Mouse (Mus musculus) hindbrain, embryonic 12.5 days (tissue): ENCODE data around the gene Tekt2. TPM values are rescaled to one million over a fixed set of nuclear protein-coding genes. Genes with fewer than 3 reads are reported as not detected.

ENCODE experiments used
- ATAC-seq: fragments of 200-750 bp; cut with Nextera tagmentation; 2 replicates; pipeline ENCODE4 v1.8.0; 2017; ENCODE audit warnings: moderate TSS enrichment; ENCODE audit not compliant: low FRiP score
- H3K27ac ChIP-seq: fragments of 300-500 bp; sonication (generic); 2 replicates; pipeline ENCODE4 v1.5.1; 2016; ENCODE audit warnings: mild to moderate bottlenecking
- H3K27me3 ChIP-seq: fragments of 300-500 bp; sonication (generic); 2 replicates; pipeline ENCODE4 v1.6.1; 2016; ENCODE audit warnings: mild to moderate bottlenecking
- H3K36me3 ChIP-seq: fragments of 300-500 bp; sonication (generic); 2 replicates; pipeline ENCODE4 v1.6.1; 2016; ENCODE audit warnings: mild to moderate bottlenecking
- H3K4me1 ChIP-seq: fragments of 300-500 bp; sonication (generic); 2 replicates; pipeline ENCODE4 v1.6.1; 2016
- H3K4me2 ChIP-seq: fragments of 300-500 bp; sonication (generic); replicated peaks from 2 replicates; pipeline ENCODE4 v1.6.1; 2016; ENCODE audit warnings: mild to moderate bottlenecking
- H3K4me3 ChIP-seq: fragments of 300-500 bp; sonication (generic); 2 replicates; pipeline ENCODE4 v1.5.1; 2016; ENCODE audit warnings: mild to moderate bottlenecking
- H3K9ac ChIP-seq: fragments of 300-500 bp; sonication (generic); 2 replicates; pipeline ENCODE4 v1.6.1; 2016; ENCODE audit warnings: mild to moderate bottlenecking, moderate library complexity
- H3K9me3 ChIP-seq: fragments of 300-500 bp; sonication (generic); replicated peaks from 2 replicates; pipeline ENCODE4 v1.6.1; 2016; ENCODE audit warnings: mild to moderate bottlenecking
- WGBS: fragments of 180-500 bp; shearing (Covaris S2); methylation state at CpG from one replicate; pipeline ENCODE4 v1.1.7; 2016; 5-methylcytosine and 5-hydroxymethylcytosine counted together
- polyA plus RNA-seq: library from polyadenylated mRNA; unstranded; fragments of >200 nt; fragmentation: Nextera tagmentation; extraction: Ambion mirVana; gene quantifications from 2 replicates; pipeline ENCODE4 v1.2.1, GENCODE M21; 2016

Gene Tekt2
- polyA plus RNA-seq: 6.3 and 6.7 TPM in 2 replicates

DNA sequence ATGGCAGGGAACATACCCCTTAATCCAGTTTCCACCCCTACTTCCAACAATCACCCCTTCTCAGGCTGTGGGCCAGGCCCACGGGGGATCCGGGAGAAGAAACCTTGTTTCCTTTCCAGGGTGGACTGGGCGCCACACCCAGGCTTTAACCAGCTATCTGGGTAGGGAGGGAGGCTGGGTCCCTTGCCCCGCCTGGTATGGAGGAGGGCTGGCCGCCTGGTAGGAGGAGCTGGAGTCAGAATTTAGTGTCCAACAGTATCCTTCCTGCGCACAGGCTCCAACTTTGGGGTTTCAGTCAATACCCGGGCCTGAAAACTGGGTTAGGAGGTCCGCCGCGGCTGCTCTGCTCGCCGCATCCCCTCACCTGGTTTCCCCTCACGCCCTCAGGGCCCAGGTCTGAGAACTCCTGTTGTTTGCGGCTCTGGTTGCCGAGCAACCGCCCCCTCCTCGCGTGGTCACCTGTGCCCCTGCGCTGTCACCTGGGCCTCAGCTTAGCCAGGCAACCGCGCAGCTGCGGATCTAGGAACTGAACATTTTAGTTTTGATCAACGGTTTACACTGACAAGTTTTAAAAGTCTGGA is at the start of gene Tekt2:
Gene Tekt2 (minus strand): TSS at position 408 of the 581 bp plus-strand sequence.
- Histone ChIP-seq H3K9ac (no peak within 1 kb of the TSS), H3K9me3 (no peaks in the 10 kb centered on the region), H3K4me1 (peaks cover 13% of the 10 kb centered on the region), H3K36me3 (no peaks in the 10 kb centered on the region), H3K4me2 (peak within 1 kb of the TSS; percentile 31), H3K4me3 (no peak within 1 kb of the TSS), H3K27me3 (peaks cover 33% of the 10 kb centered on the region), H3K27ac (no peak within 1 kb of the TSS)
- WGBS: 10% methylated on average over 23 of the region's 23 CpGs
- ATAC-seq: no peak

DNA sequence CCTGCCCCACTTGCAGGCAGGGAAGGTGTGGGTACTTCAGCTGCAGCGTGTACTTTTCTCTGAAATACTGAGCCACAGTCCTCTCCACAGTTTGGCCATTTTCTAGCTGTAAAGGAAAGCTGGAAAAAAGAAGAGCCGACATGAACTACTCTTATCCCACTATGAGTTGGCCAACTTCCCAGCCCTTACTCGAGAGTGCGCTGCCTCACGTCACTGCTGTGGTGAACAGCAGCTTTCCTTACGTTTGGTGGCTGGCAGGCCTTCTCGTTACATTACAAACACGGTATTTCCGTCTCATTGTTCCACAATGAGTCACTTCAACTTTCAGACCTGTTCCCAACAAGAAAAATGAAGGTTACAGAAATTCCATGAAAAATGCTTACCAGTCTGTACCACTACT is 46.0 kb upstream of the Tekt2 start:
- H3K9ac ChIP-seq: no peak overlapping the region
- H3K9me3 ChIP-seq: no peaks in the 10 kb centered on the region
- H3K4me2 ChIP-seq: no peak overlapping the region

GRCm38 (mm10) chr4:126360069-126360468 is 34.6 kb upstream of the Tekt2 start:
- no peaks in the 10 kb centered on the region for H3K4me1 ChIP-seq
- H3K27me3 ChIP-seq: no peaks in the 10 kb centered on the region
- ATAC-seq: no peak
- H3K9ac ChIP-seq: no peak overlapping the region
- WGBS: 98% methylated on average over 1 of the region's 1 CpGs
- no peak overlapping the region for H3K4me2 ChIP-seq
- peaks cover 46% of the 10 kb centered on the region for H3K36me3 ChIP-seq
- no peak overlapping the region for H3K27ac ChIP-seq
- H3K9me3 ChIP-seq: no peaks in the 10 kb centered on the region
- H3K4me3 ChIP-seq: no peak overlapping the region

More for the DNA sequence above, 46.0 kb upstream of the Tekt2 start:
- ATAC-seq: no peak
- H3K4me3 ChIP-seq: no peak overlapping the region
- WGBS: 95% methylated on average over 9 of the region's 9 CpGs
- H3K27me3 ChIP-seq: no peaks in the 10 kb centered on the region
- H3K27ac ChIP-seq: no peak overlapping the region
- H3K4me1 ChIP-seq: no peaks in the 10 kb centered on the region
- peaks cover 21% of the 10 kb centered on the region for H3K36me3 ChIP-seq

DNA sequence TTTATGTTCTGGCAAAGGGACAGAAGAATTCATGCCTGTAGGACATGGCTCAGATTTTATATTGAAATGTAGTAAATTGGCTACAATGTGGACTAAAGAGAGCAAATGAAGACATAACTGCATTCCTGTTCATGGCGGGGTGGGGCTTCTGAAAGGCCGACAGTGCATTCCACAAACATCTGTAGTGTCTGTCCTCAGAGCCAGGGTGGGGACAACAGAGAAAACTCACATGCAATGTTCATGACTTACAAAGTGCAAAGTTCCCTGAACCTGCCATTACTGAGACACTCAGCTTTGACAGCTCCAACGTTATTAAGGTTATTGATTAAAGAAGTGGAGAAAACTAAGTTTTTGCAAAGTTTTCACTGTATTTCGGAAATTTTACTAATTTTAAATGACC is 18.0 kb upstream of the Tekt2 start:
- H3K4me3 ChIP-seq: no peak overlapping the region
- no peaks in the 10 kb centered on the region for H3K4me1 ChIP-seq
- no peak overlapping the region for H3K9ac ChIP-seq
- 76% methylated on average over 4 of the region's 4 CpGs for WGBS
- no peak overlapping the region for H3K4me2 ChIP-seq
- no peaks in the 10 kb centered on the region for H3K27me3 ChIP-seq
- H3K36me3 ChIP-seq: peaks cover 20% of the 10 kb centered on the region
- H3K9me3 ChIP-seq: no peaks in the 10 kb centered on the region
- no peak for ATAC-seq
- H3K27ac ChIP-seq: no peak overlapping the region

DNA sequence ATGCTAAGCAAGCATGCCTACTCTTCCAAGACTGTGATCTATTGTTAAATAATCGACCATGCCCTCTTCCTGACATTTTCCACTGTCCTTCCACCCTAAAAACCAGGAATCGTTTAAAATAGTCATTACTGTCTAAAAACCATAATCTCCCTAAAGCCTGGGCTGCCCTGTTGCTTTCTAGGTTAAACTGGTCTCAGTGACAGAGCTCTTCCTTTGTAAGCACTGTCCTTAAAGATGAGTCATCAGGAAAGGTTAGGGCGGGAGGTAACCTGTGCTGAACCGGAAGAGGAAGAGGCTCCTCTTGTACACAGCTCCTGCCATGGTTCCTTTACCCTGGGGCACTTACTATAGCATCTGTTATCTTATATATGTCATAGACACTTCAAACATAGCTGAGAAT is 14.0 kb upstream of the Tekt2 start:
- Histone ChIP-seq H3K4me2 (no peak overlapping the region), H3K27me3 (no peaks in the 10 kb centered on the region), H3K4me1 (no peaks in the 10 kb centered on the region), H3K9me3 (no peaks in the 10 kb centered on the region), H3K36me3 (no peaks in the 10 kb centered on the region), H3K4me3 (no peak overlapping the region), H3K27ac (no peak overlapping the region), H3K9ac (no peak overlapping the region)
- no peak for ATAC-seq
- 59% methylated on average over 4 of the region's 4 CpGs for WGBS

GRCm38 (mm10) chr4:126332358-126332757 is 6.9 kb upstream of the Tekt2 start:
- Histone ChIP-seq H3K4me1 (no peaks in the 10 kb centered on the region), H3K27me3 (no peaks in the 10 kb centered on the region), H3K9ac (no peak overlapping the region), H3K27ac (no peak overlapping the region), H3K4me2 (no peak overlapping the region), H3K4me3 (no peak overlapping the region), H3K9me3 (no peaks in the 10 kb centered on the region), H3K36me3 (0 out of 2 replicates have a peak, but pooled peaks cover 3% of the 10 kb centered on the region)
- 47% methylated on average over 3 of the region's 3 CpGs for WGBS
- ATAC-seq: no peak

DNA sequence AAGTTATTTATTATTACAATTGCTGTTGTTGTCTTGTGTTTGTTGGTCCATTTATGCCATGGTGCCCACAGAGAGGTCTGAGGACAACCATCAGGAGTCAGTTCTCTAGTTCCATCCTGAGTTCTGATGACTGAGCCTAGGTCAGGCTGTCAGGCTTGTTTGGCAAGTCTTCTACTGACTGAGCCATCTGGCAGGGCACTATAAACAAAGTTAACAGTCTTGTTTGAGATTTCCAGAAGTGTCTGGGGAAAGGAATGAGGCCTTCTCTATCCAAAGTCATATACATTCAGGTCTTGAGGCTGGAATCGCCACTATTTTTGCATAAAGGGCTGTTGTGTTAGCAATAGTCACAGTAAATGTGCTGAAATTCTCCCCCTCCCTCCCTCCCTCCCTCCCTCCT is 6.3 kb upstream of the Tekt2 start:
- H3K4me1 ChIP-seq: no peaks in the 10 kb centered on the region
- H3K9ac ChIP-seq: no peak overlapping the region
- H3K27me3 ChIP-seq: no peaks in the 10 kb centered on the region
- 0 out of 2 replicates have a peak, but pooled peaks cover 3% of the 10 kb centered on the region for H3K36me3 ChIP-seq
- ATAC-seq: no peak
- 100% methylated on average over 1 of the region's 1 CpGs for WGBS
- H3K27ac ChIP-seq: no peak overlapping the region
- no peaks in the 10 kb centered on the region for H3K9me3 ChIP-seq
- no peak overlapping the region for H3K4me3 ChIP-seq
- H3K4me2 ChIP-seq: no peak overlapping the region

DNA sequence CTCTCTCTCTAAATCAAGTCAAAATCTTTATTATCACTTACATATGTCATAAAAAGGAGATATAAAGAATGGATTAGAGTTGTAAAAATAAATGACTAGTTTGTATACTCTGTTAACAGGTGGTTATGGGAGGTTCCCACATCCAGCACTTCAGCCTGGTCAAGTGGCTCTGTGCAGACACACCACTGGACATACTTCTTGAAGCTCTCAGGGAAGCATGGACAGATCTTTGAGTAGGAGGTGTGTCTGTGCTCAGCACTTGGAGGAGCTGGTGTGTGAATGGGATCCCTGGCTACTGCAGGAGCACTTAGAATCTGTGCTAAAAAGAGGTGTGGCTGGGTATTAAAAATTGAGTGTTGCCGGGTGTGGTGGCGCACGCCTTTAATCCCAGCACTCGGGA is 4.8 kb upstream of the Tekt2 start:
- 88% methylated on average over 4 of the region's 4 CpGs for WGBS
- H3K27me3 ChIP-seq: peaks cover 10% of the 10 kb centered on the region

GRCm38 (mm10) chr4:126326036-126326435 is 548 bp upstream of the Tekt2 start:
- H3K9me3 ChIP-seq: no peaks in the 10 kb centered on the region
- ATAC-seq: no peak
- no peak overlapping the region for H3K4me2 ChIP-seq
- no peaks in the 10 kb centered on the region for H3K36me3 ChIP-seq
- peaks cover 33% of the 10 kb centered on the region for H3K27me3 ChIP-seq
- H3K9ac ChIP-seq: no peak overlapping the region
- no peak overlapping the region for H3K27ac ChIP-seq
- H3K4me1 ChIP-seq: peaks cover 7% of the 10 kb centered on the region
- 25% methylated on average over 6 of the region's 6 CpGs for WGBS
- no peak overlapping the region for H3K4me3 ChIP-seq

More for the DNA sequence above, 4.8 kb upstream of the Tekt2 start:
- no peak for ATAC-seq
- H3K9me3 ChIP-seq: no peaks in the 10 kb centered on the region
- no peak overlapping the region for H3K4me3 ChIP-seq
- H3K4me2 ChIP-seq: no peak overlapping the region
- H3K36me3 ChIP-seq: 0 out of 2 replicates have a peak, but pooled peaks cover 3% of the 10 kb centered on the region
- no peak overlapping the region for H3K9ac ChIP-seq
- no peak overlapping the region for H3K27ac ChIP-seq
- H3K4me1 ChIP-seq: peaks cover 3% of the 10 kb centered on the region

- peaks cover 16% of the 10 kb centered on the region for H3K4me1 ChIP-seq
- H3K27ac ChIP-seq: no peak overlapping the region
- no peaks in the 10 kb centered on the region for H3K36me3 ChIP-seq
- 0 out of 2 replicates have a peak overlapping the region, but pooled peaks have one; percentile 11 for H3K4me2 ChIP-seq
- H3K27me3 ChIP-seq: peaks cover 33% of the 10 kb centered on the region
- no peak overlapping the region for H3K9ac ChIP-seq
- no peaks in the 10 kb centered on the region for H3K9me3 ChIP-seq
- WGBS: 24% methylated on average over 13 of the region's 13 CpGs
- ATAC-seq: no peak
- no peak overlapping the region for H3K4me3 ChIP-seq
Measured at GRCm38 (mm10) chr4:126324861-126325260, 627 bp downstream of the Tekt2 start.

DNA sequence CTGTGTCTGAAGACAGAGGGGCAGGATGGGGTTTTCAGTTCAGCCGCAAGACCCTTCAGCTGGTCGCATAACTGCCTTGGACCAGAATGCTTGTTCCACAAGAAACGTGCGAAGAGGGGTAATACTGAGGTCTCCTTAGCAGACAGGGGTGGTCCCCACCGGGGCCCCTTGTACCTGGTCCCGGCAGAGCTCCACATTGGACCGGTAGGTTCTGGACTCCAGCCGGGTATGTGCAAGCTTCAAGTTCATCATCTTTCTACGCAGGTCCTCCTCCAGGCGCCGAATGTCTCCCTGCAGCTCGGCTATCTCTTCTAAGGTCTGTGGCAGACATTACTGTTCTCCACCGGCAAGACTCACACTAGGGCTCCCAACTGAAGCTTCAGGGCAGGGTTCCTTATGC is 2.8 kb downstream of the Tekt2 start:
- H3K9ac ChIP-seq: no peak overlapping the region
- H3K4me3 ChIP-seq: no peak overlapping the region
- no peak overlapping the region for H3K4me2 ChIP-seq
- H3K4me1 ChIP-seq: peaks cover 16% of the 10 kb centered on the region
- peaks cover 33% of the 10 kb centered on the region for H3K27me3 ChIP-seq
- ATAC-seq: no peak
- WGBS: 94% methylated on average over 13 of the region's 13 CpGs
- no peaks in the 10 kb centered on the region for H3K9me3 ChIP-seq
- peaks cover 15% of the 10 kb centered on the region for H3K36me3 ChIP-seq
- H3K27ac ChIP-seq: no peak overlapping the region

DNA sequence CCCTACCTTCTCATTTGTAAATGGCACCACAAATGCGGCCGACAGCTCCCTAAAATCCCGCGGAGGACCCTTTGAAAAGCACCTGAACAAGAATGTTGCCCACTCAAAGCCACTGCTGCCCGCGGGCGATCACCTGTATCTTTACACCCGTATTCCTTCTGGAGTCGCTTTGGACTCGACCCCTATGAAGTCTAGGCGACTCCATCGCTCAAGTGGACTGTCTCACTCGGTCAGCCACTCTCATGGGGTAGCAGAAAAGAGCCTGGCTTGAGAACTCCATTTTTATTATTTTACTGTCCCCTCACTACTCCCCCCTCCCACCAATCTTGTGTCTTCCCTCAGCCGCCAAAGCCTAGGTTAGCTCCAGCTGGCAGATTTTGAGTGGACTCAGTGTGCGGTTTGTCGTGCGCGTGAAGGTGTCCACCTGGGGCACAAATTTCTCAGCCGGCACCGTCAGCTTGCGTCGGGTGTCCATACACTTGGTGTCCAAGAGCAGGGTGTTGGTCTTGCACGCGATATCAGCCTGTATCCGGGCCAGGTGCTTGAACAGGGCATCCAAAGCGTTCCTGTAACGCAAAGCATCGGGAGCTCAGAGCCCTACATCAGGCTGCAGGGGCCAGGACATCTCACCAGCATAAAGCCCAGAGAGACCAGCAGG is 3.5 kb downstream of the Tekt2 start:
- WGBS: 56% methylated on average over 28 of the region's 28 CpGs
- Histone ChIP-seq H3K9ac (peak overlapping the region; percentile 45; the same call in 1 of the 2 replicates), H3K4me1 (peaks cover 16% of the 10 kb centered on the region), H3K4me2 (peak overlapping the region; percentile 91), H3K36me3 (peaks cover 22% of the 10 kb centered on the region), H3K27ac (no peak overlapping the region), H3K9me3 (no peaks in the 10 kb centered on the region), H3K4me3 (peak overlapping the region; percentile 82), H3K27me3 (peaks cover 33% of the 10 kb centered on the region)
- peak; percentile 63 for ATAC-seq
